Mouse (Mus musculus) thymus, adult 2 months (tissue): ENCODE results near the gene Ppia. TPM values are rescaled to one million over a fixed set of nuclear protein-coding genes. Genes with fewer than 3 reads are reported as not detected.
A peak's percentile ranks its signal among the peaks of the same experiment; 100 is the strongest.

Experiments
- DNase-seq: peaks from one replicate; pipeline ENCODE4 v3.0.0; 2021
- H3K27ac ChIP-seq: fragments of 200-500 bp; 2 replicates; pipeline ENCODE4 v1.5.1; 2012; ENCODE audit warnings: low read length, control low read depth; ENCODE audit not compliant: control insufficient read depth, insufficient read depth
- H3K27me3 ChIP-seq: fragments of 200-500 bp; 2 replicates; pipeline ENCODE4 v1.6.1; 2012; ENCODE audit warnings: mild to moderate bottlenecking, low read length, moderate library complexity, mixed read lengths; ENCODE audit not compliant: control insufficient read depth, insufficient read depth
- H3K36me3 ChIP-seq: fragments of 200-500 bp; 2 replicates; pipeline ENCODE4 v1.6.1; 2012; ENCODE audit warnings: mild to moderate bottlenecking, low read length, moderate library complexity; ENCODE audit not compliant: control insufficient read depth, insufficient read depth
- H3K4me1 ChIP-seq: fragments of 200-500 bp; replicated peaks from 2 replicates; pipeline ENCODE4 v1.6.1; 2012; ENCODE audit warnings: low read length; ENCODE audit not compliant: control insufficient read depth, insufficient read depth
- H3K4me3 ChIP-seq: fragments of 200-500 bp; 2 replicates; pipeline ENCODE4 v1.5.1; 2012; ENCODE audit warnings: mild to moderate bottlenecking, low read length, control low read depth, moderate library complexity; ENCODE audit not compliant: control insufficient read depth, insufficient read depth
- CTCF ChIP-seq: fragments of 200-500 bp; IDR thresholded peaks from 2 replicates; pipeline ENCODE4 v1.5.1; 2012; ENCODE audit warnings: mild to moderate bottlenecking, control low read depth, low read length, moderate library complexity, borderline replicate concordance; ENCODE audit not compliant: control insufficient read depth, poor library complexity, insufficient read depth; ENCODE audit errors: extremely low read depth
- POLR2A ChIP-seq: fragments of 200-500 bp; IDR thresholded peaks from 2 replicates; pipeline ENCODE4 v1.6.1; 2012; ENCODE audit warnings: mild to moderate bottlenecking, low read length, control low read depth, moderate library complexity; ENCODE audit not compliant: control insufficient read depth, poor library complexity, insufficient read depth; ENCODE audit errors: extremely low read depth
- WGBS: fragments of 180-500 bp; shearing (Covaris S2); methylation state at CpG from one replicate; pipeline ENCODE4 v1.1.7; 2018; 5-methylcytosine and 5-hydroxymethylcytosine counted together
- polyA plus RNA-seq: library from polyadenylated mRNA; depleted of rRNA; stranded (reverse); fragments of >200 nt; gene quantifications from 2 replicates; pipeline ENCODE4 v1.2.3, GENCODE M21; 2012

Ppia gene
- polyA plus RNA-seq, 1 experiment, result 1,486 TPM

GRCm38 (mm10) chr11:6392857-6393256, 22.4 kb upstream of the Ppia start:
- TF ChIP-seq CTCF, result no peak
- TF ChIP-seq POLR2A, result no peak
- H3K36me3 ChIP-seq, result peaks cover 22% of the 10 kb centered on the region
- 47% methylated on average over 6 of the region's 6 CpGs for WGBS
- DNase-seq, result no peak
- H3K4me3 ChIP-seq, result no peak overlapping the region
- H3K27me3 ChIP-seq, result no peaks in the 10 kb centered on the region
- peaks cover 23% of the 10 kb centered on the region for H3K4me1 ChIP-seq
- H3K27ac ChIP-seq, result no peak overlapping the region

GRCm38 (mm10) chr11:6393866-6394265, 21.4 kb upstream of the Ppia start:
- no peak for DNase-seq
- Histone ChIP-seq H3K27ac (no peak overlapping the region), H3K4me1 (peaks cover 19% of the 10 kb centered on the region), H3K4me3 (no peak overlapping the region), H3K36me3 (peaks cover 31% of the 10 kb centered on the region), H3K27me3 (no peaks in the 10 kb centered on the region)
- 93% methylated on average over 1 of the region's 1 CpGs for WGBS
- TF ChIP-seq POLR2A (no peak), CTCF (no peak)

GRCm38 (mm10) chr11:6395565-6395964, 19.7 kb upstream of the Ppia start:
- Histone ChIP-seq H3K4me3 (no peak overlapping the region), H3K4me1 (peaks cover 12% of the 10 kb centered on the region), H3K27ac (no peak overlapping the region), H3K36me3 (peaks cover 44% of the 10 kb centered on the region), H3K27me3 (no peaks in the 10 kb centered on the region)
- peak; percentile 0 for DNase-seq
- TF ChIP-seq POLR2A (no peak), CTCF (no peak)
- WGBS, result 98% methylated on average over 5 of the region's 5 CpGs

GRCm38 (mm10) chr11:6398141-6398540, 17.1 kb upstream of the Ppia start:
- peaks cover 57% of the 10 kb centered on the region for H3K36me3 ChIP-seq
- peak; percentile 1 for DNase-seq
- 94% methylated on average over 10 of the region's 10 CpGs for WGBS
- no peak overlapping the region for H3K27ac ChIP-seq
- no peak for TF ChIP-seq POLR2A
- no peak for TF ChIP-seq CTCF
- H3K27me3 ChIP-seq, result no peaks in the 10 kb centered on the region
- no peak overlapping the region for H3K4me3 ChIP-seq
- H3K4me1 ChIP-seq, result no peaks in the 10 kb centered on the region

GRCm38 (mm10) chr11:6402515-6403510, 12.4 kb upstream of the Ppia start:
- peak; percentile 88 for DNase-seq
- peaks cover 55% of the 10 kb centered on the region for H3K36me3 ChIP-seq
- no peaks in the 10 kb centered on the region for H3K27me3 ChIP-seq
- H3K27ac ChIP-seq, result no peak overlapping the region
- no peak overlapping the region for H3K4me3 ChIP-seq
- peaks cover 32% of the 10 kb centered on the region for H3K4me1 ChIP-seq
- 86% methylated on average over 19 of the region's 19 CpGs for WGBS
- TF ChIP-seq CTCF (peak; percentile 92), POLR2A (no peak)

GRCm38 (mm10) chr11:6403830-6404405, 11.3 kb upstream of the Ppia start:
- no peaks in the 10 kb centered on the region for H3K27me3 ChIP-seq
- WGBS, result 96% methylated on average over 5 of the region's 5 CpGs
- no peak for DNase-seq
- H3K4me1 ChIP-seq, result peaks cover 32% of the 10 kb centered on the region
- no peak for TF ChIP-seq CTCF
- no peak for TF ChIP-seq POLR2A
- peaks cover 47% of the 10 kb centered on the region for H3K36me3 ChIP-seq
- no peak overlapping the region for H3K4me3 ChIP-seq
- H3K27ac ChIP-seq, result no peak overlapping the region

- Histone ChIP-seq H3K4me3 (no peak overlapping the region), H3K4me1 (peaks cover 40% of the 10 kb centered on the region), H3K27me3 (no peaks in the 10 kb centered on the region), H3K36me3 (peaks cover 40% of the 10 kb centered on the region), H3K27ac (peak overlapping the region; percentile 91)
- WGBS, result 93% methylated on average over 9 of the region's 9 CpGs
- DNase-seq, result no peak
- no peak for TF ChIP-seq CTCF
- no peak for TF ChIP-seq POLR2A
These were observed 10.3 kb upstream of the Ppia start for GRCm38 (mm10) chr11:6404699-6405566.
